Mouse (Mus musculus) thymus, postnatal 14 days (tissue): ENCODE measurements around the gene Filip1l.
"Not testable (repeated sequence)": the region's sequence is repeated elsewhere in the genome, so short reads cannot be mapped to it uniquely, and the experiment has no call there.

Source experiments
- DNase-seq: peaks from one replicate; pipeline ENCODE4 v3.0.0; 2021

Gene Filip1l

DNA sequence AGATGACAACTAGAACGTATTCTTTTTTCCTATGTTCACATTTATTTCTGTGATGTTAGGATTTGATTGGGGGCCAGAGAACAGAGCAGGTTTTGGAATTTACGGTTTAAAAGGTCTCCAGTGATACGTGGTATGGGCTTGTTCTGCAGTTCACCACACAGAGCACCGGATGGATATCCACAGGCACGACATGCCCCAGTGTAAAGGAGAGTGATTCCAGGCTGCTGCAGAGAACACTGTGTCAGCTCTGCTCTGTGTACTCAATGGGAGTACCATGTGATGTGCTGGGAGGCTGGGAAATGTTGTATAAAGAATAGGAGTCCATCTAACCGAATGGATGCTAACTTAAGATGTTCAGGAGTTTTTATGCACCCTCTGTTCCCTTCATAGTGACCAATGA is 1.0 kb downstream of the Filip1l start:
- no peak for DNase-seq

DNA sequence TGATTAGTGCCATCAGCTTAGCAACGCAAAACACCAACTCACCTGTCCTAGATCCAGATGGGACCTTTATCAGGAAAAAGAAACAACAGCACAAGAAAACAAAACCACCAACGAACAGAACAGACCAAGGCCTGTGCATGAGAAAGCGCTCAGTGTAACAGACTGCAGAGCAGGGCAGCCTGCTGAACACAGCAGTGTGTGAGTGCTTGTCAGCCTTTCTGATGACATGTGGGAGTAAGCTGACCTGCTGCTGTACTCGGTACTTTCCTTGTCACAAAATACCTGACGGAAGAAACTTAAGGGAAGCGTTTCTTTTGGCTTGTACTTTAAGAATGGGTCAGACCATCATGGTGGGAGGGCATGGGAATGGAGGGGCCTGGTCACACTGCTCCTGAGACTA is 3.6 kb downstream of the Filip1l start:
- DNase-seq: no peak

DNA sequence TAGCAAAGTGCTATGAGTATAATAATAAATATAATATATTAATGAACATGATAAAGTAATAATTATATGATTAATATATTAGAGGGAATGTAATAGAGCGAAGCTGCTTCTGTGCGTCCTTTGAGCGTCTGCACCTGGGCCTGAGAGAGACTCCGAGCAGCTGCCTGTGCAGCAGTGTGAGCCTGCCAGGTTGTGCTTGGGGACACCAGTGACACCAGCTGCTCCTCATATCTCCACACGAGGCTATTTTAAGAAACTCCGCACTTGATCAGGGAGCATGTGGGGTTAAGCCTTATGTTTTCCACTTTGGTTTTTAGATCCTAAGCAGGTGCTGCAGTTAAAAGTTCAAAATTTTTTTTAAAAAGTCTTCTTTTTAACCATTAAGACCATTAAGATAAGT is 4.1 kb downstream of the Filip1l start:
- DNase-seq: peak; percentile 10

DNA sequence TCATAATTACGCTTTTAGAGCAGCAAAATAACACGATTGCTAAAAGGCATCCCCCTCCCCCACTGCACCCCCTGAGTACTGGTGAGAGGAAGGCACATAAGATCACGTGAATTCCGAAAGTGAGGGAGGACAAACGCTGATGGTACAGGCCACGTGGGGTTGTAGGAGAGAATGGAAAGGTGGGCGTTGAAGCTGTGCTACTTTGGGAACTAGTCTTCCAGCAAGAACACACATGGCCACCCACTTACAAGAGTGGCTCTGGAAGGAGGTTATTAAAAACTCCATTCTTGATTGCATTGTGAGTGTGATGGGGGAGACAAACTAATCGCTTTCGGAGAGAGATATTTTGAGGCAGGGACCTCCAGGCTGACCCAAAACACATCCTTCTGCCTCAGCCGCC is 6.4 kb downstream of the Filip1l start:
- DNase-seq: no peak

DNA sequence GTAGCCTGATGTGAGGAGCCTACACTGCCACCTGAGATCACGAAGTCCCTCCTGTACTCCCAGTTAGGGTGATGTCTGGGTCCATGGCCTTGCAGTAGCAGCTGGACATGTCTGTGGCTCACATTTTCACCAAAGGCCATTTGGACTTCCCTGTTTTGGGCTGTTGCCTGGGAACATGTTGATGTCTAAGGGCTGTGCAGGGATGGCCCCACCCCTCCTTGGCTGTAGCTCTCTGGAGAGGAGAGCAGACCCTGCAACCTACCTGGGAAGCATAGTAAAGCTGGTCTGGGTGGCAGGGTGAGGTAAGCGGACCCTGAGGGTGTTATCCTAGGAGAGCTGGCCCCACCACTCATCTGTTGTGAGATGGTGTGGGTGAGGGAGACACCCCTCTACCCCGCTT is 7.9 kb downstream of the Filip1l start:
- DNase-seq: no peak

DNA sequence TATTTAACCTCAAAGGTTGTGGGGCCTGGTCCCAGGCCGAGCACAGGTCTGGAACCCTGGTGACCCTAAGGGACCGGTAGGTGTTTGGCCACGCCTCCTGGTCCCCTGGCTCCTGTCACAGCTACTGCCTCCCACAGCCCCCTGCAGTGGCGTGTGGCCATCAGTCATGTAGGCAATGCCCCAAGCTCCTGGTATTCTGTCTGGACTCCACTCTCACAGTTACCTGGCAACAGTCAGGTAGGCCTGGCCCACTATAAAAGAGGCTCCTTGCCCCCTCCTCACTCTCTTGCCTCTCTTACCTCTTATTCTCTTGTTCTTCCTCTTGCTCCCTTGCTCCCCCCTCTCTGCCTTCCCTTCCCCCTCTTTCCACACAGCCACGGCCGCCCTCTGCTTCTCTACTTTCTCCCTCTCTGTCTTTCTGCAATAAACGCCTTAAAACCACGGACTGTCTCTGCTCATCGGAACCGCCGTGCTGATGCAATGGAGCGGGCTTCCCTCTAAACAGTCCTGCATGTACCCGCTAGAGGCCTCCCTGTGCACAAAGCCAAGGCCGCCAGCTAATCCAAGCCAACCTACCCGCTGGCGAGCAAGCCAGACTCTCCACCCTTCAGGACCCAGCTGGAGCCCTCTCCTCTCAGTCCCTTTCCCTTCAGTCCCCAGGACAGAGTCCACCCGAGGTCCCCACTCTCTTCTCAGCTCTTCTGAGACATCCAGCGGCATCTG is 9.9 kb downstream of the Filip1l start:
- peak; percentile 9 for DNase-seq

DNA sequence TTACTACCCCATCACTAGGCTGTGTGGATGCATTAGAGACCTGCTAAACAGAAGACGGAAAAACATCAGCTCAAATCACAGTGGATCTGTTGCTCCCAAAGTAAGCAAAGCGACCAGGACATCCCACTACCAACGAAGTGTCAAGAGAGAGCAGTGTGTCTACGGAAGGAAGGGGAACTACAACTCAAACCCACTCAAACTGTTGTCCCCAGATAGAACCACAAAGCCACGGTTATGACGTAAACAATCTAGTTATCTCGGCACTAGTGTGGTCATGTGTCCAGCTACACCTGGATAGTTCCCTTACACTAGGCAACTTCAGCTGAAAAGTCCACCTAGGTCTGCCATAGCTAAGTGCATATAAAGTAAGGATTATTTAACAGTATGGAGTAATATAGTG is 11.6 kb downstream of the Filip1l start:
- no peak for DNase-seq

DNA sequence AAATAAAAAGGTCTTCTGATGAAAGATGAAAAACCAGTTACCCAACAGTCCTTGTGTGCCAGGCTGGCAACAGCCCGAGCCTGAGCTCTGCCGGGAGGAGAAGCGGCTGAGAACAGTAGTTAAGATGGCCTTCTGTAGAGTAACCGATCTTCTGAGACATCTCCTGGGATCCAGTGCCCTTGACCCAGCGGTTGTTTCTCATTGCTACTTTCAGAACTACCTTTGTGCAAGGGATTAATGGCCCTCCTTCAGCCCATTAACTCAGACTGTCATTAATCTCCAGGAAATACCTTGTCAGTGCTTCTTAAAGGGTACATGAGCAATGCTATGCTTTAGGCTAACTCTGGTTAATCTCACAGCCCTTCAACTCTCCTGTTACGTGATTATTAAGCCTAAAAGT is 13.2 kb downstream of the Filip1l start:
- DNase-seq: no peak

DNA sequence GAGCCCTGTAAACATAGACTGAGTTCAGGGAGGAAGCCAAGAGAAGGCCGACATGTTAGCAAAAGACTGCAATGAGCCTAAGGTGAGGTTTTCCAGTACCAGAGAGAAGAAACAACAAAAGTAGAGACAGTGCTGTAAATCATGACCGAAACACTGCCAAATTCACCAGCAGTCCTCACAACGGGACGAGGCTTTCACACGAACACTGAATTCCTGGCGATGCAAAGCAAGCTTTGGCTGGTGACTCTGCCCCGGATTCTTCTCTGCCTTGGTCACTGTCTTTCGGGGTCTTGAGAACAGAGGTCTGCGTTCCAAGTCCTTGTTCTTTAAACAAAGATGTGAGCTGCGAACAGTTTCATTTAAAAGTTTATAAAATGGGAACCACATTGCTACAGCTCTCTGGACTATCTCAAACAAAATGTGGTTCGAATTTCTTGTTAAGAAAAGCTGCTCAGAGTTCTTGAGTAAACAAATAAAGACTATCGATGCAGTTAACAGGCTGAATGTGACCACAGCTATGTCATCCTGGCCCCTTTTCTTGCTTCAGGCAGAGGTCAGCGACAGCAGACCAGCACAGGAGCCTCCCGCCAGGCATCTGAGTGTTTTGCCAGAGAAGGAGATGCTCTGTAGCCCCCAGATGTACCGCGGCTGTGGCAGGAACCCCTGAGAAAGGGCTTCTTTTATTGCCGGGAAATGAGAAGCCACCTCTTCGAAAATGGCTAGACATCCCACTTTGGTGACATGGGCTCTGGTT is 14.2 kb downstream of the Filip1l start:
- DNase-seq: no peak

DNA sequence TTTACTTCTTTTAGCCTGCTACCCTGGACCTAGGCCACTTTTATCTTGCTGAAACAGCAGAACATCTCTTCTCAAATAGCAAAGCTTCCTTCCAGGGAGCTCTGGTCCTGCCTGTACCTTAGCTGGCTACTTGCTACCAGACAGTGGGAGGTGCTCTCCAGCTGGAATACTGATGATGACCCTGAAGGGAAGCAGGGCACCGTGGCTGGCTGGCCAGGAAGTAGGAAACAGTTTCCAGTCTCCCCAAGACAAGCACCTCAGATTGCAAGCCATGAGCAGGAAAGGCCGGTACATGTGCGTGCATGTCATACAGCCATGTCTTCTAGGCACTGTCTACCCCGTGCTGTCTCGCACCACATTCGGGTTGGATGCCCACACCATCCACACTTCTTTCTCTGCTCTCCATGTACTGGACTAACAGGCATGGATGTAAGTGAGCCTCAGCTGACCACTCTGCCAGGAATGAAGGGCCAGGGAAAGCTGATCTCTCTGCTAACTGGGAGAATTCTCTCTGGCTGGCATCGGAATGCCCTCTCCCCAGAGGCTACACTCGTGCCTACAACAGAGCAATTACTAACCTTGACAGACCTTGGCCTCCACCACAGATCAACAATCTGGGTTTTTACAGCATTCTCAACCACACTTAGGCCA is 17.1 kb downstream of the Filip1l start:
- DNase-seq: no peak

DNA sequence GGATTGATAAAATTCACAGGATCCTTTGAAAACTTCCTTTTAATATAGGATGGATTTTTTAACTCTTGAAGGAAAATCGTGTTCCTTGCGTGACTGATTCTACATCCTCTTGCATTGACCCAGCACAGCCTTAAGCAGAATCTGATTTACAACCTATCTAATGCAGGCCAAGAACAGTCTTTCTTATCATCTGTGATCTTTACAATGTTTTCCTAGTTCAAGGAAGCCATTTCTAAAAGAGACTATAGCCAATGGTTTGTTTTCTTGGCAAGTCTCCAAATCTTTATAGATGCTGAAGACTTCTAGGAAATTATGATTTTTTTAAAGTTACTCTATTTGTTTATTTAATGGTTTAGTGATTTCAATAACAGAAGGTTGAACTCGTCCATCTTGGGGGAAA is 19.3 kb downstream of the Filip1l start:
- no peak for DNase-seq

DNA sequence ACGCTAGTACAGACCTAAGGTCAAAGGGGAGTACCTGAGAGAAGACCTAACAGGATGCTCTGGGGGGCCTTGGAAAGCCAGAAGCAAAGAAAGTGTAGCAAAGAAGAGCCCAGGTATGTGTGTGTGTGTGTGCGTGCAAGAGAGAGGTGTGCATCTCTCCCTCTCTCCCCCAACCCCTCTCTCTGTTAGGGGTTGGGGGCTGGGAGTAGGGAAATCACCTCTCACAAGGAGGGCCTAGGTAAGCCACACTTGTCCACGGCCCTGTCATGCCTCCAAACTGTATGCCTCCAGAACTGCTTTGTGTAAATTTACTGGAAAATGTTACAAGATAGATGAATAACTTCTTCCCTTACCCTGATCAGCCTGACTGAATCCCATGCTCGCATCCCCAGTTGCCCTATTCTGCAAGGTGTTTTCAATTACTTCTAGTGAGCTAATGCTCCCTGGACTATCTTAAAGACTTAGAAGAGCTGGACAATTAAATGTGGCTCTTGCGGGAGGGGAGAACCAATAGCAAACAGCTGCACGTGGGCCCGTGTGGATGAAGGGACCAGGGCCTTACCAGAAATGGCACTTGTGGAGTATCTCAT is 22.4 kb downstream of the Filip1l start:
- DNase-seq: no peak

DNA sequence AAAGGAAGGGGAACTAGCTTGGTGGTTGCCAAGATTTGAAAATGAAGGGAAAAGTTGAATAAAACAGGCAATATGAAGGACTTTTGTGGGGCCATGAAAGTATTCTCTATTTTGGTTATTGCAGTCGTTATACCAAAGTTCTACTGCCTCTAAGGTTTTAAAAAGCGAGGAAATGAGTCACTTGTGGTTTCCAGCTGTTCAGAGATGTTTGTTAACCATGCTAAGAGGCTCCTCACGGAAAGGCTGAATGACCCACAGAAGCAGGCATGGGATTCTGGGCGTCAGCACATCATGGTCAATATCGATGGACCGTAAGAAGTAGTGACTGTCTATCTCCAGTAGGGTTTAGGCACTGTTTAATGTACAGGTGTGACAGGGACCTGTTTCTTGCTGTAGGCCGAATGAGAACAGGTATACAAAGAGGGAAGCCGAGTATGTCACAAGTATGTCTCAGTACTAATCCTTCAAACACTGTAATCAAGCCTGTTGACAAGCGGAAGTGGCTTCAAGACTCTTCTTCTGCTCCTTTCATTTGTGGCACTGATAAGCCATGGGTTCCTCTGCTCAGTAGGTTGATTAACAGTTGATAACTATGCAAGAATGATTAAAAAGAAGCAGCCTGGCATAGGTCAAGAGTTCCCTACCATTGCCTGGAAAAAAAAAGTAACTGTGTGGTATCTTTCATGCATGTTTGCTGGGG is 25.9 kb downstream of the Filip1l start:
- no peak for DNase-seq

DNA sequence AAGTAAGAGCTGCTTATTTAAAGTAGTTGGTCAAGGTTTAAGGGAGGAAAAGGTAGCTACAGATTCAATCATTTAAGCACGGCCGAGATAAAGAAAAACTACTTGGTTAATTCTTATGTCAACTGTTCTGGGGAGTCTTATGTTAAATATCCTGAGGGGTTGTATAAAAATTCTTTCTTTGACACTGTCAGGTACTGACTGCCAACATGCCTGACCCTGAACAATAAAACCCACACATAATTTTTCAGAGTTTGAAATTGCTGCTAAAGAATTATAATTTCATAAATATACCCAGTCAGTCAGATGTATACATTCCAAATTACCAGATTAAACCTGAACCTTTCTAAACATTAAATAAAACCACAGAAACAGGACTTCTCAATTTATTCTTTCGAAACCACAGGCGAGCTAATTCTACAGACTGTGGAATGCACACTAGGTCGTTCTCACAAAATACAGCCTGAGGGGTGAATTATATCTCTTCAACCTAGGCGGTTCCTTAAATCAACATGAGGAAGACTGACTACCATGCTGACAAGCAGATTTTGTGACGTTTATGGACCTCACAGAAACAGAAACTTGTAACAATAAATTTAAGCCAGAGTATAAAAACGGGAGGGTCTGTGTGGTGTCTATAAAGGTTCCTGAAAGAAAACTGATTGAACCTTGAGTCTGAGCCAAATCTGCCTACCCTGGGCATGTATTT is 30.5 kb downstream of the Filip1l start:
- no peak for DNase-seq

DNA sequence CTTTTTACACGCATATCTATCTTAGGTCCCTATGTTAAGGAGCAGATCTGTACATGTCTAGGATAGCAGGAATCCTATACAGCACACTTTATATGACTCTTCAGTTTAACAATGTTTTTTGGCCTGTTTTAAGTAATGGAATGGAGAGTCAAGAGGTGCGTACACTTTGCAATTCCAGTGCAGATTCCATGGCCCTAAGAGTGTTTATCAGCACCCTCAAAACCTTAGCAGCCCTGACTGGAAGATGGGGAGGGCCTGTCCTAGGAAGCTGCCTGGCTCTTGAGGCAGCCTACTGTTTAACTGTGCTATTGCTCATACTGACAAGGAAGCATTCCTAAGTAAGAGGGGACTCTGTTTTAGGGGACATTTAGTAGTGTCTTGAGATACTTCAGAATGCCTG is 31.4 kb downstream of the Filip1l start:
- no peak for DNase-seq

DNA sequence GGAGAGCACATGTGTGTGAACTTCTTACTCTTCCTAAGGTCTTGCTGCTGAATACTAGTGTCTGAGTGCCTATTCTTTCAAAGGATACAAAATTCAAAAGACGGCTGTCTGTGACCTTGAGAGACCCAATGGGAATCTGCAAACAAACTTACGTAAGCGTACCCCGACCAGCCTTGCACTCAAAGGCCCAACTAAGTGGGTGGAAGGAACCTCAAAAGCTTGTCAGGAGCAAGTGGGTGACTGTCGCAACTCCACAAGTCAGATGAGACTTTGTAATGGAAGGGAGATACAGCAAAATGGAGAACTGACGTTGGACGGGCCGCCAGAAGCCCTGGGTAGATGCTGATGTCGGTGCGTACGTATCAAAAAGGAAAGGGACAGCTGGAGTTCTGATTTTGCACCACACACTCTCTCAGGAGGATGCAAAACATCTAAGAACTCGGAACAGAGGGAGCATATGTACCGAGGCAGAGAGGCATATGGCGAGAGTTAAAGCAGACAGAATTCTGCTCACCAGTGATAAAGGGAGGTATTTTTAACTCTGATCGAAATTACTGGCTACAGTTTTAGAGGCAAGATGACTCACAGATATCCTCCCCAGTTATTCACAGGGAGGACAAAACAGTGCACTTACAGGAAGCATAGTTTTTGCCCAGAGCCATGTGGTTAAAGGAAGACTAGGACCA is 36.8 kb downstream of the Filip1l start:
- DNase-seq: no peak

DNA sequence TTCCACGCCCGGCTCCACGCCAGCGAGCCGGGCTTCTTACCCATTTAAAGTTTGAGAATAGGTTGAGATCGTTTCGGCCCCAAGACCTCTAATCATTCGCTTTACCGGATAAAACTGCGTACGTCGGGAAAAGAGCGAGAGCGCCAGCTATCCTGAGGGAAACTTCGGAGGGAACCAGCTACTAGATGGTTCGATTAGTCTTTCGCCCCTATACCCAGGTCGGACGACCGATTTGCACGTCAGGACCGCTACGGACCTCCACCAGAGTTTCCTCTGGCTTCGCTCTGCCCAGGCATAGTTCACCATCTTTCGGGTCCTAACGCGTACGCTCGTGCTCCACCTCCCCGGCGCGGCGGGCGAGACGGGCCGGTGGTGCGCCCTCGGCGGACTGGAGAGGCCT is 38.3 kb downstream of the Filip1l start:
- not testable (repeated sequence) for DNase-seq

DNA sequence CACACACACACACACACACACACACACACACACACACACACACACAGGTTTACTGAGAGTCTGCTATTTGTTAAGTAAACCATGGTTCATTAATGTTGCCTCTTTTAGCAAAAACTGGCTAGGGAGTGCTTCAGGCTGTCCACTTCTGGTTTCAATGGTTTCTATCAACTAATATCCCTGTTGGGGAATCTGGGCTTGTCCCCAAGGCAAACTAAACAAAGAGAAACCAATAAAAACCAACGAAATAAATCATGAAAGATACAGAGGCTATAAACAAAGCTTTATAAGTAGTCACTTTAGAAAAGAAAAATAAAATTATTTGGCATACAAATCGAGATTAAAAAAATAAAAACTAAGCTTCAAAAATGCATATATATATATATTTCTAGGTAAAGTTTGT is 39.6 kb downstream of the Filip1l start:
- DNase-seq: no peak

DNA sequence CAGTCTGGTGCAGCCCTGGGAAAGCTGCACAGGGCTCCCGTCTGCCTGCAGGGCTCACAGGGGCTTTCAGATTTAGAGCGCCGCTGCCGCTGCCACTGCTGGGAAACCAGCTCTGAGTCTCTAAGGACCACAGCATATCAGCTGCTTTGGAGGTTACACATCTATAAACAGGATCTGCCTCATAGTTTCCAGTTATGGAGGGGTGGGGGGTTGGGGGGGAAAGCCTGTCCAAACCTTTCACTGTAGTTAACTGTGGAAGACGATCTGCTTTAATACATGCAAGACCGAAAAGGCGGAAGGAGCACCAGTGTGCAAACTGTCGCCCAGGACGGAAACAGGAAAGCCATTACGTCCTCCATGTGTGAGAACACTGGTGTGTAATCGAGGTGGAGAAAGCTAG is 40.3 kb downstream of the Filip1l start:
- no peak for DNase-seq

DNA sequence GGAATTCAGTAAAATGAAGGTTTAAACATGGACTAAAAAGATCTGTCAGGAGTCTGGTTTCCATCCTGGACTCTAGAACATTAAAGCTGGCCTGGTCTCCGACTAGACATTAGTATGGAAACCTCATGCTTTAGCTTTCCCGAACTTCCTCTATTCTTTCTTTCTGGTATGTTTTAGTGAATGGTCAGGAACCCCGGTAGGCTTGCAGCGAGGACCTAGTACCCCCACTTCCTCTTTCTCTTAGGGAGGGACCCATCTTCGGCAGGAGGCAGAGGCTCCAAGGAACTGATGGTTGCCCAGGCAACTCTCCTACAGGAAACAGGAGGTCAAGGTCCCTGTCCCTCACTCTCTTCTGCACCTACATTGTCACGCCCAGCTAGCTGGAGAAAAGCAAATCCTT is 43.4 kb downstream of the Filip1l start:
- DNase-seq: no peak

DNA sequence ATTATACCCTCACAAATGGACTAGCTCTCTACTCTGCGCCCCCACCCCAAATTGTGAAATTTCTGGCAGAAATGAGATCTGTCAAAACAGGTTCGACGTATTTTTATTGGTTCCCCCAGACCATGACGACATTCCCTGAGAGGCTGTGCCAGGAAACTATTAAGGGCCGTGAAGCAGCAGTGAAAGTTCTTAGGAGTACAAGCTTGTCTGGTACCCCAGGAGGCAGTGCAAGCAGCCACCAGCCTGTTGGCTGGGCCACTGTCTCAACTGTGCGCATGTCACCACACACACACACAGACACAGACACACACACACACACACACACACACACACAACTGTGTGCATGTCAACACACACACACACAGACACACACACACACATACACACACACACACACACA is 45.0 kb downstream of the Filip1l start:
- DNase-seq: no peak
